Mouse (Mus musculus) heart, postnatal 36 days (tissue): Measurements from ENCODE around the gene Ifih1. TPM values are rescaled to one million over a fixed set of nuclear protein-coding genes. Genes with fewer than 3 reads are reported as not detected.

Experiments
- DNase-seq, 2 experiments: peaks; one replicate each; pipeline ENCODE4 v3.0.0; 2021 to 2022
- intact Hi-C: fragments of 180-260 bp; cut with DNase I; formaldehyde crosslinking; loops from one replicate; pipeline ENCODE4 v1.15.1; 2025
- total RNA-seq, 2 experiments: library from RNA; stranded (reverse); gene quantifications; 2 replicates each; pipeline ENCODE4 v1.2.3; 2021

Ifih1 gene
- total RNA-seq, 2 experiments from 2014 or later, result 6.1 to 8.6 TPM

DNA sequence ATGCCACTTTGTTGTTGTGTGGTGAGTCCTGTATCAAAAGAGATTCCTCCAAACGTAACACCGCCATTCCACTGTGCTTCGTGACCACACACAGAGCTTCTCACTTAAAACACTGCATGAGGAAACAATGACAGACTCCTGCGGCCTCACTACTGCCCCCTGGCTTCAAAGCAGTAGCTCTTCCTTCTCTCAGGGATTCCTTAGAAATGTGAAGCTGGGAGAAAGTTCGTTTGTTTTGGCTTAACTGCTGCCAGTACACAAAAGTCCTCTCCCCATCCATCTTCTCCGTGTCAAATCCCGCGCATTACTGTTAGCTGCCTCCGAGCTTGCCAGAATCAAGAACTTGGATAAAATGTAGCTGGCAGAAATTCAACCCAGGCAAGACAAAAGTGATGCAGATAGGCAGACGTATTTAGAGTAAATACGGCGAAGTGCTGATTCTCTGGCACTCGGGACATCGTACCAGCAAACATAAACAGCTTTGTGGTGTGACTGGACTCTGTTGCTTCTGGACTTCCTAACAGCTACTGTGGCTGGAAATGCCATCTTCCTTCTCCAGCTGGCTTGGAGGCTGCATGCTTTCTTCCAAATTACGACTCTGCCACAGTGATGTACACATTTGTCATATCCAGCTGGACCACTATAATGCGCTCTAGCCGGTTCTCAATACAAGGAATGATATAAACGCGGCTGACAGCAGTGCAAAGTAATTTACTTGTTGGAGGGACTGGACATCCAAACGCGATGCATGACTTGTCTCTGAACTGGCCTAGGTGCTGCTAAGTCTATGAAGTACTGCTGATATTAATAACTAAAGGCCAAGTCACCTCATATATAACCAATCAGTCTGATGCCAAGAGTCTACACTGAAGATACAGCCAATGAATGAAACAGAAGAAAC, 2.4 kb downstream of the Ifih1 start:
- intact Hi-C loops, result no loop called here
- peak; percentile 54 to 63 for DNase-seq

GRCm38 (mm10) chr2:62639869-62640268, 6.2 kb downstream of the Ifih1 start:
- intact Hi-C loops, result no loop called here
- DNase-seq, result no peak

DNA sequence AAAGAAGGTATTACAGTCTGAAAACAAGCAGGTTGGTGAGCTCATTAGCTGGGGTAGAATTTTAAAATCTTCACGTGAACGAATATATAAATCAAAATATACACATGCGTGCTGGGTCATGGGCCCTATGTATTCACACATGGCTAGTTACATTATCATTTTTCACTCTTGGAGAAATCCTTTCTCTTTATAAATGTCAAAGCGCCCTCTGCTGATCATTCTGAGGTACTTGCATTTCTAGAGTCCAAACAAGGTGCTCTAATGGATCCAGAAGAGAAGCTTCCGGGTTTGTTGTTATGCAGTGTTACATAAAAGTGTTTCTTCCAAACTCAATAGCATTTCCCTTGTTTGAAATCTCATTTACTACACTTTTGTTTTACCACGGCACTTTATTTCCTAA, 15.6 kb downstream of the Ifih1 start:
- intact Hi-C loops, result no loop called here
- no peak for DNase-seq

DNA sequence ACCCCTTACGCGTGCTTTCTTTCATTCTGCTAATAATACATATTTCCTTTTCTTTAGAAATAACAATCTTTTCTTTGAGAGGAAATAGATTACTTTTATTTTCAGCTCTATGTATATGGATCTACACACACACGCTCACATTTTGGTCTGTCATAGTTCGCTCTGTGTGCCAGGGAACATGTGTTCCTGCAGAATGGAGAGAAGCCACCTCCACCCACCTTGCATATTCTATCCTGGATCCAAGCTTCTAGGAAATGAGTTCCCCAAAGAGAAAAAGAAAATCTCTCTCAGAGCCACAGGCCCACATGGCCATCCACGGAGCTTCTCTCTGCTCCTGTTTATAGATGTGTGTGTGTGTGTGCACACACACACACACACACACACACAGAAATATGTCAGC, 17.7 kb downstream of the Ifih1 start:
- intact Hi-C loops, result loop anchor here (5.0 to 10.0 kb wide), 4 partner anchors 81 to 641 kb away; no protein-coding TSS in a partner anchor

GRCm38 (mm10) chr2:62627728-62628127, 18.3 kb downstream of the Ifih1 start:
- intact Hi-C loops, result loop anchor here (5.0 to 10.0 kb wide), 4 partner anchors 80 to 640 kb away; no protein-coding TSS in a partner anchor
- no peak for DNase-seq

More for the DNA sequence above, 17.7 kb downstream of the Ifih1 start:
- no peak for DNase-seq

DNA sequence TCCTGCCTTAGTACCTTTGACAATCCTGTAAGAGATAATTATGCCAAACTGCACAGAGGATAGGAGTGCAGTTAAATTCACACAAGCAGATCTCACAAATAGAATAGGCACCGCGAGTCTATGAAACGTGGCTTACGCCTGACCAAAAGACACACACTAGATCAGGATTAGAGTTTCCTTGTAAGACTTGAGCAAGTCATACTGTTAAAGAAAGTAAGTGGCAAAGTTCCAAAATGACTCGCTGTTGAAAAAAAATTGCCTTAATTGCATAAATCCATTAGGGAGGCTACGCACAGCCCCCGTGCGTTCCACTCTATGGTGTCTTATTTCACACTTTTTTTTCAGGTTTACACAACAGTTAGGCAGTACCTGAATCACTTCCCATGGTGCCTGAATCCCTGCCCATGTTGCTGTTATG, 23.0 kb downstream of the Ifih1 start:
- DNase-seq, result no peak
- intact Hi-C loops, result loop anchor here (10.0 kb wide), 1 partner anchor 158 kb away; no protein-coding TSS in a partner anchor

- no peak for DNase-seq
- intact Hi-C loops, result loop anchor here (10.0 kb wide), 1 partner anchor 155 kb away; no protein-coding TSS in a partner anchor
These were observed 26.4 kb downstream of the Ifih1 start for GRCm38 (mm10) chr2:62619679-62620078.

DNA sequence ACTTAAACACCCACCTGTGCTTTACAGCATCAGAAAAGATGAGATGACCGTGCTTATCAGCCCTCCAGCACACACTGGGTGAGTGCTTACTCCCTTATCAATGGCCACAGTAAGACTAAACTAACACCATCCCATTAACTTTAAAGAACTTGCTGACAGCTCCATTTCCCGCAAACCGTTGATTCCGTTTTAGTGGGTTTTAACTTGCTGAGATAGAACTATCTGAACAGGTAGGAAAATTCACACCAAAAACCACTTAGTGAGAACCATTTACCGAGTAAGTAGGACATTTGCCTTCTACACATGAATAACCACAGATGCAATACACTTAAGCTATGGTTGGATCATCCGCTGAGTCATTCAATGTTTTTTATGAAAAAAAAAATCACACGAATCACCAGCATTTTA, 27.1 kb downstream of the Ifih1 start:
- intact Hi-C loops, result no loop called here
- DNase-seq, result no peak

DNA sequence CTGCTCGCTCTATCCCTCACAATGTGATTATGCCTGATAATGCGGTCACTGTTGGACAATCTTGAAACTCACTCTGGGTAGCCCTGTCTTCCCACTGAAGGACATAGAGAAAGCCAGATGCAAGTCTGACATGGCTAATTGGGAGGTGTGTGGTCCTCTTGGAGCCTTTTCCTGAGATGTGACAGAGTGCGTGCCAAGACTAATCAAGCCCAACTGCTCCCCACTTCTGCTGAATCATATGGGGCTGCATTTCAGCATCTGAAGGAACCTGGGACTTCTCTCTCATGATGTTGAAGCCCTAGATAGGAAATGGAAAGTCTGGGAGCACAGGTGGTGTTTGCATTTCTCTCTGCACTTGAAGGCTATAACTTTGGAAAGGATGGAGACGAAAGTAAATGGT, 32.9 kb downstream of the Ifih1 start:
- intact Hi-C loops, result no loop called here
- no peak for DNase-seq

DNA sequence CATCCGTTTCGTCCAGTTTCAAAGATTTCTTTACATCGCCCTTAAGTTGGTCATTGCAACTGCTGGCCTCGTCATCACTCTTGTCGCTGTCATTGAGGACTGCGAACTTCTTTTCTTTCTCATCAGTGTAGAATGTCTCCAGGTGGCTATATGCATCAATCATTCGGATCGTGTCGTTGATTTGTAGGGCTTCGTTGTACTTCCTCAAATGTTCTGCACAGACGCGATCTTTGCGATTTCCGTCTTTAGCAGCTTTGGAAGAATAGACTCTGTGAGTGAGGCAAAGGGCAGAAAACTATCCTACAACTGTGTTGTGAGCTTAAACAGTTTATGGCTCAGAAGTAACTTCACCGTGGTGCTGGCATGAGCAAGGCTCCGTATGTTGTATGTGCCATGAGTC, 39.9 kb downstream of the Ifih1 start:
- intact Hi-C loops, result no loop called here
- no peak for DNase-seq

GRCm38 (mm10) chr2:62603530-62603929, 42.5 kb downstream of the Ifih1 start:
- no peak for DNase-seq
- intact Hi-C loops, result no loop called here

DNA sequence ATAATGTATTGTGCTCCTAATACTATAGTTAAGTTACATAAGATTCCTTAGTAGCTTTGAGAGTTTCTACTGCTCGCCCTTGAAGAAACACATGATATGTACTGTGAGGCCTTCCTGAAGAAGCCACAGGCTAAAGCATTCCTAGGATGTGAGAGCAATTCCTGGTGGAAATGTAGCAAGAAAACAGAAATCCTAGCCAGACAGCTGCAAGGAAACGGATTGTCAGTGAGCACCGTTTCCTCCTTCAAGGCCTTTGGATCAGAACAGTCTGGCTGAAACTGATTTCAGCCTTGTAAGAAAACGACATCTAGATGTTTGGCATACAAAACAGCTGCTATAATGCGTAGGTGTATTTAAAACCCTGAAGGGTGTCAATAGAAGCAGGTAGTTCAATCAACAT, 49.5 kb downstream of the Ifih1 start:
- intact Hi-C loops, result no loop called here
- DNase-seq, result no peak

- intact Hi-C loops, result no loop called here
- no peak for DNase-seq
These were observed 51.6 kb downstream of the Ifih1 start for GRCm38 (mm10) chr2:62594491-62594890.

DNA sequence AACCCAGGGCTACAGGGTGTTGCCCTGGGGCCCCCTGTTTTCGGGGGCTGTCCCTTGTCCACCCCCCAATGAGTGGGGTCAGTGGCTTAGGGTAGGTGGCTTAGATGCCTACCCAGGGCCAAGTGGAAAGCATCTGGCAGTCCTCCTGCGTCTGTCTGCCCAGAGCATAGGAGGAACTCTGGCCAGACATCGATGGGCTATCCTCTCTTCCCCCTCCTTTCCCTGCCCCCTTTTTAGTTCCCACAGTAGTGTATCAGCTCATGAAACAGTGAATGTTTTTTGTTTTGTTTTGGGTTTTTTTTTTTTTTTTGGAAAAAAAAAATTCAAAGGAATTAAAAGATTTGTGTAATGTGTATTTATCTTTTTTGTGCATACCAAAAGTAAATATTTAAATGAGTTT, 54.5 kb downstream of the Ifih1 start:
- intact Hi-C loops, result no loop called here
- DNase-seq, result no peak

DNA sequence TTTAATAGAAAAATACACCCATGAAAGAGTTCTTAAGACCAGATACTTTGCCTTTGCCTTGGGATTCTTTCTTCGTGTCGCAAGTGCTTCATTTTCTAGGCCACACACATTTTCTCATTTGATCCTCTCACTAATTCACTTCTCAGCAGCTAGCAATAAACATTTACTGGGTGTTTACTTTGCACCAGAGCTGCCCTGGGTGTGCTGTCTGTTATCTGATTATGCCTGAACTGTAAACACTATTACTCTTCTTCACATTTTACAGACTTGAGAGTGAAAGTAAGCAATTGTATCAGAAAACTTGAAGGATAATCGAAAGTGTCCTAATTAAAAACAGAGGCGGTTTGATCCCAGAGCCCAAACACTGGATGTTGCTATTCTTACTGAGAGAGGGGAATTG, 56.7 kb downstream of the Ifih1 start:
- intact Hi-C loops, result no loop called here
- no peak for DNase-seq

GRCm38 (mm10) chr2:62585769-62586168, 60.3 kb downstream of the Ifih1 start:
- intact Hi-C loops, result no loop called here
- DNase-seq, result no peak

- no peak for DNase-seq
- intact Hi-C loops, result no loop called here
These were observed 71.1 kb downstream of the Ifih1 start for GRCm38 (mm10) chr2:62574962-62575361.

- intact Hi-C loops, result no loop called here
- no peak for DNase-seq
These were observed 71.8 kb downstream of the Ifih1 start for GRCm38 (mm10) chr2:62574250-62574649.

DNA sequence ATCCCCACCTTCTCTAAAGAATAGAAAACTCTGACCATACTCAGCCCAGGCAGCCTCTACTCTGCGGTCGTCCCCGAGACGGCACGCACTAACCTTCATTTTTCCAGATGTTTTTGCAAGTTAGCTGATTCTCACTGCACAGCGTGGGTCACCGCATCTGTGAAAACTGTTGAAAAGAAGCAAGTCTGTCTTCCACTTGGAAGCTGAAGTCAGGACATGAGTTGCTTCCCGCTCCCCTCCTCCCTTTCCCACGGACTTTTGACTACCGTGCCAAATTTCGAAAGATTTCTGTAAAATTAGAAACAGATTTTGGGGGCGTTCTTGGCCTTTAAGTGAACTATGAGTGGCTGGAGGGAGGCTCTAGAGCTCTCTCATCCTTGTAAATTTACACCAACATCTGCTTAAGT, 72.3 kb downstream of the Ifih1 start, which contains the start of gene Fap:
TSS of gene Fap (minus strand) at position 323 of the 407 bp plus-strand sequence.
- intact Hi-C loops, result no loop called here
- DNase-seq, result peak; percentile 13 to 42

GRCm38 (mm10) chr2:62573099-62573752, 72.8 kb downstream of the Ifih1 start:
- DNase-seq, result peak in 1 of 2 experiments; percentile 26
- intact Hi-C loops, result no loop called here

GRCm38 (mm10) chr2:62564687-62565086, 81.4 kb downstream of the Ifih1 start:
- DNase-seq, result no peak
- intact Hi-C loops, result no loop called here
